Comparison of ENCODE assay signal across 9 mouse cellular contexts in the genomic region with DNA sequence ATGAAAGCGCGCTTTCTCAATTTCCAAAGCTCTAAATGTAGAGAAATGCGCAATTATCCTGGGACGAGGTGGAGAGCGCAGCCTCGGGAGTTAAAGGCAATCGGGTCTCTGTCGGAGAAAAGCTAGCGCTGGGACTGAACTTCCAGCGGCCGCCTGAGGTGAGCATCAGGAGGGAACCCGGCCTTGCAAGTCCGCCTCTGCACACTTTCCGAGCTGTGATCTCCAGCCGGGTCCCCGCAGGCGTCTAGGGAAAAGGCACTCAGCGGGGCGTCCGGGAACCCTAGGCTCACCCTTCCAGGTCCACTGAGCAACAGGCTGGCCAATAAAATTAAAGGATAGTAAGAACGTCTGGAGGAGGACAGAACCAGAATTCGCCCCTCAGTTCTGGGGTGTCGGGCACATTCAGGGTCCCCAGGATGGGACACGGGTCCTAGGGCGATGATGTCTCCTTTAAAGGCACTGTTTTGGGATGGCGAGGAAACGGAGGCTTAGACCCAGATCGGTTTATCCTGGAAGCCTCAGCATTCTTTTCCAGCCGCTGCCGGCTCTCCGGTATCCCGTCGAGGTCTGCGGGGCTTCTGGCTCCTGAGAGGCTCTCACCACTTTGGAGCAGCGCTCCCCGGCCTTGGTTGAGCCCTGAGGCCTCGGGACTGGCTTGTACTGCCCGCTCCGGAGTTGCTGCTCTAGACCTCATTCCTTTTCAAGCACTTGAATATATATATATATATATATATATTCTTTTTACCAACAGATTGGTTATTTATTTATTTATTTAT.
A peak's percentile ranks its signal among the peaks of the same experiment; 100 is the strongest.
DNase-seq lines count a peak whose midpoint lies in the region; ATAC-seq and TF ChIP-seq lines count a peak whose summit lies in the region.
"Had no signal": no experiment of that assay in that cellular context is flagged by ENCODE, and none has a peak within 500 bp of the region (broad histone marks: within the 10 kb centered on the region; RNA-seq: fewer than 3 reads in every experiment).

No protein-coding gene starts in this region.

- no peak for DNase-seq in heart, postnatal 0 days (ENCODE audit: low spot score)
- DNase-seq in heart, adult 9 months (ENCODE audit: low spot score in 2 of 2) = no peak
- peak; percentile 66 for DNase-seq in brain, embryonic 14.5 days (ENCODE audit: low read depth)
- peak; percentile 61 for DNase-seq in hindbrain, embryonic 10.5 days (ENCODE audit: low spot score)
- DNase-seq in liver, postnatal 0 days = peak; percentile 14
- no peak for DNase-seq in spleen, postnatal 4 days (ENCODE audit: low spot score in 2 of 2)
- no peak for DNase-seq in thymus, adult 2 months

- no peak for TF ChIP-seq EP300 in heart, postnatal 0 days (IDR thresholded peaks at IDR 0.05; ENCODE audit: low read depth)
- TF ChIP-seq EP300 in liver, postnatal 0 days (IDR thresholded peaks at IDR 0.05; ENCODE audit: low read depth) = no peak

- H3K36me3 ChIP-seq in heart, postnatal 0 days (replicated peaks; ENCODE audit: control insufficient read depth, insufficient read depth, low read length) = no peaks in the 10 kb centered on the region
- H3K36me3 ChIP-seq in hindbrain, embryonic 10.5 days = no peaks in the 10 kb centered on the region
- no peaks in the 10 kb centered on the region for H3K36me3 ChIP-seq in liver, postnatal 0 days (replicated peaks; ENCODE audit: insufficient read depth, low read length)
- H3K36me3 ChIP-seq in thymus, adult 2 months (ENCODE audit: control insufficient read depth, insufficient read depth, low read length) = no peaks in the 10 kb centered on the region

- no peaks in the 10 kb centered on the region for H3K4me1 ChIP-seq in heart, postnatal 0 days (ENCODE audit: control insufficient read depth, insufficient read depth)
- H3K4me1 ChIP-seq in hindbrain, embryonic 10.5 days (replicated peaks) = peaks cover 48% of the 10 kb centered on the region
- H3K4me1 ChIP-seq in liver, postnatal 0 days (ENCODE audit: insufficient read depth) = 0 out of 2 replicates have a peak, but pooled peaks cover 4% of the 10 kb centered on the region
- no peaks in the 10 kb centered on the region for H3K4me1 ChIP-seq in thymus, adult 2 months (replicated peaks; ENCODE audit: control insufficient read depth, insufficient read depth, low read length)

- no peak overlapping the region for H3K9ac ChIP-seq in heart, postnatal 0 days (replicated peaks; ENCODE audit: low read depth, low read length)
- no peak overlapping the region for H3K9ac ChIP-seq in liver, postnatal 0 days (replicated peaks)

- H3K4me2 ChIP-seq in heart, postnatal 0 days (ENCODE audit: low read depth, low read length) = peak overlapping the region; percentile 58
- H3K4me2 ChIP-seq in liver, postnatal 0 days (ENCODE audit: low read depth, low read length) = 0 out of 2 replicates have a peak overlapping the region, but pooled peaks have one; percentile 18

- no peaks in the 10 kb centered on the region for H3K9me3 ChIP-seq in heart, postnatal 0 days (replicated peaks; ENCODE audit: control insufficient read depth, low read length)
- no peaks in the 10 kb centered on the region for H3K9me3 ChIP-seq in hindbrain, embryonic 10.5 days
- no peaks in the 10 kb centered on the region for H3K9me3 ChIP-seq in liver, postnatal 0 days (ENCODE audit: low read length)

- H3K27ac ChIP-seq in heart, postnatal 0 days (ENCODE audit: low read depth) = no peak overlapping the region
- H3K27ac ChIP-seq in hindbrain, embryonic 10.5 days = peak overlapping the region; percentile 74
- no peak overlapping the region for H3K27ac ChIP-seq in liver, postnatal 0 days (ENCODE audit: low read depth)
- H3K27ac ChIP-seq in thymus, adult 2 months (ENCODE audit: control insufficient read depth, insufficient read depth, low read length) = no peak overlapping the region

- peak overlapping the region; percentile 43 for H3K4me3 ChIP-seq in heart, postnatal 0 days (ENCODE audit: low read depth, low read length)
- H3K4me3 ChIP-seq in hindbrain, embryonic 10.5 days = peak overlapping the region; percentile 50
- H3K4me3 ChIP-seq in liver, postnatal 0 days (ENCODE audit: low read depth, low read length) = peak overlapping the region; percentile 13; the same call in 1 of the 2 replicates
- no peak overlapping the region for H3K4me3 ChIP-seq in thymus, adult 2 months (ENCODE audit: control insufficient read depth, insufficient read depth, low read length)

- peaks cover 76% of the 10 kb centered on the region for H3K27me3 ChIP-seq in heart, postnatal 0 days (ENCODE audit: control insufficient read depth, insufficient read depth, low read length)
- H3K27me3 ChIP-seq in hindbrain, embryonic 10.5 days (ENCODE audit: insufficient read depth, poor library complexity, severe bottlenecking) = peaks cover 86% of the 10 kb centered on the region
- peaks cover 58% of the 10 kb centered on the region for H3K27me3 ChIP-seq in liver, postnatal 0 days (ENCODE audit: insufficient read depth, low read length)
- peaks cover 16% of the 10 kb centered on the region for H3K27me3 ChIP-seq in thymus, adult 2 months (ENCODE audit: control insufficient read depth, insufficient read depth, low read length)

- no peak for TF ChIP-seq CTCF in heart, postnatal 0 days (IDR thresholded peaks at IDR 0.05; ENCODE audit: low read depth)
- TF ChIP-seq CTCF in brain, embryonic 14.5 days (IDR thresholded peaks at IDR 0.05; ENCODE audit: borderline replicate concordance, extremely low read depth, insufficient read depth, insufficient read length) = no peak
- no peak for TF ChIP-seq CTCF in liver, postnatal 0 days (IDR thresholded peaks at IDR 0.05; ENCODE audit: low read depth)
- TF ChIP-seq CTCF in thymus, adult 2 months (IDR thresholded peaks at IDR 0.05; ENCODE audit: borderline replicate concordance, control insufficient read depth, extremely low read depth, insufficient read depth, low read length, poor library complexity) = no peak

- 2% methylated on average over 39 of the region's 39 CpGs for WGBS in heart, postnatal 0 days
- under 1% methylated on average over 39 of the region's 39 CpGs for WGBS in hindbrain, embryonic 10.5 days
- WGBS in liver, postnatal 0 days (ENCODE audit: insufficient replicate concordance) = 1% methylated on average over 39 of the region's 39 CpGs
- 5% methylated on average over 39 of the region's 39 CpGs for WGBS in thymus, adult 2 months

- ATAC-seq in heart, postnatal 0 days (ENCODE audit: insufficient read depth, low read depth) = no peak; the same call in 1 of the 2 replicates
- ATAC-seq in liver, postnatal 0 days = no peak
- no peak for ATAC-seq in frontal cortex, adult (ENCODE audit: low TSS enrichment)
- ATAC-seq: Patski had no signal

- TF ChIP-seq POLR2A in brain, embryonic 14.5 days (IDR thresholded peaks at IDR 0.05; ENCODE audit: borderline replicate concordance, extremely low read depth, insufficient read depth, insufficient read length, poor library complexity, severe bottlenecking) = no peak
- TF ChIP-seq POLR2A in thymus, adult 2 months (IDR thresholded peaks at IDR 0.05; ENCODE audit: control insufficient read depth, extremely low read depth, insufficient read depth, low read length, poor library complexity) = no peak

Comparison
In these comparisons a context has a peak if more than half of its experiments do, and no peak if none do; other contexts are left out.
1. DNase-seq: peak in brain, embryonic 14.5 days (single experiment), hindbrain, embryonic 10.5 days (single experiment) and liver, postnatal 0 days (single experiment); none in heart, postnatal 0 days (single experiment), heart, adult 9 months (0 of 2), spleen, postnatal 4 days (0 of 2) and thymus, adult 2 months (single experiment).